Mouse (Mus musculus) intestine, postnatal 0 days (tissue): ENCODE measurements around the gene Fndc10. TPM values are rescaled to one million over a fixed set of nuclear protein-coding genes. Genes with fewer than 3 reads are reported as not detected.
"Not testable (repeated sequence)": the region's sequence is repeated elsewhere in the genome, so short reads cannot be mapped to it uniquely, and the experiment has no call there.

Experiments used
- ATAC-seq: fragments of 200-750 bp; cut with Nextera tagmentation; 2 replicates; pipeline ENCODE4 v1.8.0; 2017; ENCODE audit warnings: mild to moderate bottlenecking, moderate TSS enrichment, moderate library complexity
- H3K27ac ChIP-seq: fragments of 300-500 bp; sonication (generic); 2 replicates; pipeline ENCODE4 v1.5.1; 2014; ENCODE audit warnings: mild to moderate bottlenecking, low read depth, low read length, moderate library complexity
- H3K27me3 ChIP-seq: fragments of 300-500 bp; sonication (generic); replicated peaks from 2 replicates; pipeline ENCODE4 v1.6.1; 2014; ENCODE audit warnings: low read length, mixed read lengths; ENCODE audit not compliant: control insufficient read depth, insufficient read depth
- H3K36me3 ChIP-seq: fragments of 300-500 bp; sonication (generic); 2 replicates; pipeline ENCODE4 v1.6.1; 2014; ENCODE audit warnings: mild to moderate bottlenecking, moderate library complexity; ENCODE audit not compliant: control insufficient read depth, insufficient read depth
- H3K4me1 ChIP-seq: fragments of 300-500 bp; sonication (generic); replicated peaks from 2 replicates; pipeline ENCODE4 v1.6.1; 2014; ENCODE audit warnings: antibody characterized with exemption, low read length, mixed read lengths; ENCODE audit not compliant: control insufficient read depth, insufficient read depth
- H3K4me2 ChIP-seq: fragments of 300-500 bp; sonication (generic); replicated peaks from 2 replicates; pipeline ENCODE4 v1.6.1; 2014; ENCODE audit warnings: low read depth, mild to moderate bottlenecking, moderate library complexity
- H3K4me3 ChIP-seq: fragments of 300-500 bp; sonication (generic); 2 replicates; pipeline ENCODE4 v1.5.1; 2014; ENCODE audit warnings: low read depth, low read length
- H3K9ac ChIP-seq: fragments of 300-500 bp; sonication (generic); 2 replicates; pipeline ENCODE4 v1.6.1; 2014; ENCODE audit warnings: mild to moderate bottlenecking, low read depth, low read length
- H3K9me3 ChIP-seq: fragments of 300-500 bp; sonication (generic); 2 replicates; pipeline ENCODE4 v1.6.1; 2016; ENCODE audit warnings: mixed run types; ENCODE audit not compliant: control insufficient read depth
- CTCF ChIP-seq: sonication (generic); IDR thresholded peaks from 2 replicates; pipeline ENCODE4 v1.5.1; 2016; ENCODE audit warnings: low read depth, mild to moderate bottlenecking, control low read depth, antibody characterized with exemption, moderate library complexity
- WGBS: fragments of 180-500 bp; shearing (Covaris S2); extraction: QIAGEN DNeasy Blood & Tissue Kit; methylation state at CpG from one replicate; pipeline ENCODE4 v1.1.7; 2014; 5-methylcytosine and 5-hydroxymethylcytosine counted together
- polyA plus RNA-seq: library from polyadenylated mRNA; unstranded; fragments of >200 nt; fragmentation: Nextera tagmentation; extraction: Ambion mirVana; gene quantifications from 2 replicates; pipeline ENCODE4 v1.2.1, GENCODE M21; 2015

Fndc10 gene
- polyA plus RNA-seq, 1 experiment from 2014 or later = 5.5 TPM

- Histone ChIP-seq H3K27me3 (no peaks in the 10 kb centered on the region), H3K4me2 (no peak overlapping the region), H3K27ac (no peak overlapping the region), H3K36me3 (no peaks in the 10 kb centered on the region), H3K4me1 (no peaks in the 10 kb centered on the region), H3K9me3 (no peaks in the 10 kb centered on the region), H3K4me3 (no peak overlapping the region), H3K9ac (no peak overlapping the region)
- no peak for ATAC-seq
- WGBS = 69% methylated on average over 2 of the region's 2 CpGs
- peak; percentile 73 for TF ChIP-seq CTCF
Measured at GRCm38 (mm10) chr4:155675991-155676390, 18.2 kb upstream of the Fndc10 start.

GRCm38 (mm10) chr4:155683670-155684277, 10.4 kb upstream of the Fndc10 start:
- H3K4me3 ChIP-seq, H3K27ac ChIP-seq, H3K27me3 ChIP-seq, H3K4me1 ChIP-seq, H3K4me2 ChIP-seq, ATAC-seq, H3K9me3 ChIP-seq, H3K9ac ChIP-seq, H3K36me3 ChIP-seq: not testable (repeated sequence)
- 89% methylated on average over 16 of the region's 19 CpGs for WGBS

GRCm38 (mm10) chr4:155687764-155688163, 6.4 kb upstream of the Fndc10 start:
- not testable (repeated sequence) for H3K4me2 ChIP-seq, H3K9me3 ChIP-seq, H3K9ac ChIP-seq, H3K4me3 ChIP-seq, H3K36me3 ChIP-seq, H3K4me1 ChIP-seq, H3K27me3 ChIP-seq
- 49% methylated on average over 4 of the region's 4 CpGs for WGBS
- peak overlapping the region; percentile 86 for H3K27ac ChIP-seq
- peak; percentile 70 for ATAC-seq

GRCm38 (mm10) chr4:155690571-155691375, 3.4 kb upstream of the Fndc10 start:
- TF ChIP-seq CTCF = no peak
- H3K4me1 ChIP-seq = no peaks in the 10 kb centered on the region
- WGBS = 82% methylated on average over 12 of the region's 12 CpGs
- no peak overlapping the region for H3K27ac ChIP-seq
- H3K36me3 ChIP-seq = no peaks in the 10 kb centered on the region
- no peaks in the 10 kb centered on the region for H3K9me3 ChIP-seq
- H3K4me3 ChIP-seq = no peak overlapping the region
- ATAC-seq = no peak
- H3K27me3 ChIP-seq = no peaks in the 10 kb centered on the region
- H3K9ac ChIP-seq = no peak overlapping the region
- H3K4me2 ChIP-seq = no peak overlapping the region

GRCm38 (mm10) chr4:155692421-155692820, 1.7 kb upstream of the Fndc10 start:
- H3K36me3 ChIP-seq = no peaks in the 10 kb centered on the region
- ATAC-seq = no peak
- WGBS = 97% methylated on average over 3 of the region's 3 CpGs

GRCm38 (mm10) chr4:155694482-155695401, 600 bp downstream of the Fndc10 start:
- peak; percentile 68 for ATAC-seq
- H3K9ac ChIP-seq = peak overlapping the region; percentile 65
- 1% methylated on average over 89 of the region's 92 CpGs for WGBS
- H3K4me1 ChIP-seq = no peaks in the 10 kb centered on the region
- H3K27ac ChIP-seq = peak overlapping the region; percentile 60; the same call in 1 of the 2 replicates
- H3K4me3 ChIP-seq = peak overlapping the region; percentile 67
- H3K9me3 ChIP-seq = no peaks in the 10 kb centered on the region
- H3K27me3 ChIP-seq = no peaks in the 10 kb centered on the region
- peak overlapping the region; percentile 91 for H3K4me2 ChIP-seq
- peak; percentile 70 for TF ChIP-seq CTCF
- H3K36me3 ChIP-seq = no peaks in the 10 kb centered on the region

More at GRCm38 (mm10) chr4:155692421-155692820, 1.7 kb upstream of the Fndc10 start:
- no peak overlapping the region for H3K9ac ChIP-seq
- no peak overlapping the region for H3K27ac ChIP-seq
- H3K4me1 ChIP-seq = no peaks in the 10 kb centered on the region
- TF ChIP-seq CTCF = no peak
- no peak overlapping the region for H3K4me2 ChIP-seq
- no peak overlapping the region for H3K4me3 ChIP-seq
- no peaks in the 10 kb centered on the region for H3K9me3 ChIP-seq
- no peaks in the 10 kb centered on the region for H3K27me3 ChIP-seq
